Mouse (Mus musculus): Measurements from ENCODE around the gene Edar.
"Not testable (repeated sequence)": the region's sequence is repeated elsewhere in the genome, so short reads cannot be mapped to it uniquely, and the experiment has no call there.

The Edar gene

DNA sequence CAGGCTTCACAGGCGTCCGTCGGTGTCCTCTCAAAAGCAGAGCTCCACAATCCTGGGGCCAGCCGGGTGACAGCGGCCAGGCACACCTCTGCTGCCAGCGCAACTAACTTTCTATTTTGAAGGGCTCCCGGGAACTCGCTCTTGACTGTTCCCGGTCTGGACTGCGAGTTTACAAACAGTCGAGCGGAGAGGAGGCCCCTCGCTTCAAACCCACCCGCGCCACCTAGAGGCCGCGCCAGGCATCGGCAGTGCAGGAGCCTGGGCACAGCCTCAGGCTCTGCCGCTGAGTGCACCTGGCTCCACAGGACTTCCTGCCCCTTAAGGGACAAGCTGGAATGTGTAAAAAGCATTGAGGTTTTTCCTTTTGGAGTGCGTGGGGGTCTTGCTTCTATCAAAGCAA is at the start of gene Edar:
TSS of gene Edar (minus strand) at position 122 of the 400 bp plus-strand sequence.
- peak; percentile 17 for DNase-seq (ENCODE audit: low read depth, low spot score)

DNA sequence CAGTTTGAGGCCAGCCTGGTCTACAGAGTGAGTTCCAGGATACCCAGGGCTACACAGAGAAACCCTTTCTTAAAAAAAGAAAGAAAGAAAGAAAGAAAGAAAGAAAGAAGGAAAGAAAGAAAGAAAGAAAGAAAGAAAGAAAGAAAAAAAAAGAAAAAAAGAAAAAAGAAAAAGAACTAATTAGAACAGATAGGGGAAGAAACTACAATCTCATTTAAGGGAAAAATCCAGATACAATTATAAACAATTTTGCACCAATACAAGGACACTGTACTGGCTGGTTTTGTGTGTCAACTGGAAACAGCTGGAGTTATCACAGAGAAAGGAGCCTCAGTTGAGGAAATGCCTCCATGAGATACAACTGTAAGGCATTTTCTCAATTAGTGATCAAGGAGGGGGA is 42.7 kb upstream of the Edar start, which contains the start of gene Gm17542:
TSS of gene Gm17542 (minus strand) at position 101 of the 400 bp plus-strand sequence.
- not testable (repeated sequence) for DNase-seq (ENCODE audit: low read depth, low spot score)

DNA sequence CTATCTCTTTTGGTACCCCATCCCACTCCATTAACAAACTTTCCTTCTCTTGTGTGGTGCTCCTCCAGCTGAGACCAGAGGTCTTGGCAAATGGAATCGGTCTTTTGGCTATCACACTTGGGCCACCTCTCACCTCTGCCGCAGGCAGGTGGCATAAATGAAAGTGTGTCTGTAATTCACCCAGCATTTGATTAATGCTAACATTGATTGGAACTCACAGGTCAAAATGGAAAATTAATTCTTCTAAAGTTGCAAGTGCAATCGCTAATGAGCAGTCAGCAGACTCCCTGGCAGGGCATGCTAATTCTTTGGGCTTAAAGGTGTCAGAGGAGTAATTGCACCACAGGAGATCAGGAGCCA is 39.3 kb upstream of the Edar start:
- DNase-seq (ENCODE audit: low read depth, low spot score): no peak

DNA sequence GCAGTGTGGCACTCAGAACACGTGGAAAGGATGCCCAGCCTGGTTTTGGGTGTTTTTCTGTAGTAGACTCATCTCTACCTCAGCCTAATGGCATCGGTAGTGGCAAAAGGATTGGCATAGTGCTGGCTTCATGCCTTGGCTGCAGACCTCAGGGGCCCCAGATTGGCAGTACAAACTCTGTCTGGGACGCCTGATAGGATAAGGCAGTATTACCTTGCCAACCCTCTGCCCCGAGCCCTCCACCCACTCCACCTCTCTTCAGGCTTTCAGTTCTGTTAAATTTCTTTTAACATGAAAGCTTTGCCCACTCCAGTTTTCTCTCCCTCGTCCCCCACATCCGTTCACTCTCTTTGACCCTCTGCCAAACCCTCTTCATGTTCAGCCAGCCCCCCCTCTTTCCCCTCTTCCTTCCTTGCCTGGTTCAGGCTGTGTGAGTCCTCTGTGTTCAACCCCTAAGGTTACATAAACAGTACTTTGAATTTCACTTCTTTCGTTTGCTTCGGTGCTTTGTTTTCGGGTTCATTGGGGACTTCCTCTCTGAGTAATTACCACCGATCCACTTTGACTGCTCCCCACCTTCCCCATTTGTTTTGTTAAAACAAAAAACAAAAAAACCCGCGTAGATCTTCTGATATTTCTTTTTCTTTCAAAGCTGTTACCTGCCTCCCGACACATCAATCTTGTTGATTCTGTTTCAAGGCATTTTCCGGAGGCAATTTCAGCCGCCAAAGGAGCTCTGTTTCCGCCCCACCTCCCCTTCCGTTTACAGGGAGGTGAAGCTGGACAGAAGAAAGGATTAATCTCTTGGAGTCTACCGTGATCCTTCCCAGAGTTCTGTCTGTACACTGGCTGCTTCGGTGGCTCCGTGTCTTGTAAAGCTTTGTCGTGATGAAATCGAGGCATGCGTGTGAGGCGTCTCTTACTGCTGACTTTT is 38.7 kb upstream of the Edar start:
- no peak for DNase-seq (ENCODE audit: low read depth, low spot score)

DNA sequence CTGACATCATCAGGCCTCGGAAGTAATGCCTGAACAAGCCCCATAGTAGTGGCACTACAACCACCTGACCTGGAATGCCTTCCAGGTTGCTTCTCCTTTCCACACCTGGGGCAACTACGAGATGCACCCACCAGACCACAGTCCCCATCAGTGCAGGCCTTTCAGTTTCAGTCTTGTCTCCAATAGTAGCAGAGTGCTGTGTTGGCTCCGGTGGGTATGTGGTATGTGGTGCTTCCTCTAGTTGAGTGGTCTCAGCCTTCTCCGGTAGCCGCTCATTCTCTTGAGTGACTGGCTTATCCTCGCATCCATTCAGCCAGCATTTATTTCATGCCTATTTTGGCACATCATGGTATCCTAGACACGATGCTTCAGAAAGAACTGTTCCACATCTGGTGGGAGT is 37.8 kb upstream of the Edar start:
- no peak for DNase-seq (ENCODE audit: low read depth, low spot score)

DNA sequence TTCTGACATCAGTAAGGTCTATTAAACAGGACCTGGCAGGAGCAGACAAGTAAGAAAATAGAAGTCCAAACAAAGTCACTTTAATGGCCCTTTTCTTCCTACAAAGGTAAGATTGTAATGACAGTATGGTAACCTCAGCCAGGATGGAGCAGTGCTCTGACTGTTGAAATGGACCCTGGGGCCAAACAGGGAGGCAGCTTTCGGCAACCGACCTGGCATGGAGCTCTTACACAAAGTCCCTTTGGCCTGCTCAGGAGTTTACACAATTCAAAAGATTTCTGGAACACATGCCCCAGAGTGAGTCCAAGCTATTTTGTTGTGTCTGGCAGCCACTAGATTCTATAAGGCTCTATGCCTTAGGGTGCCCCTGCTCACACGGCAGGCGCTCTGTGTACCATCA is 33.6 kb upstream of the Edar start:
- no peak for DNase-seq (ENCODE audit: low read depth, low spot score)

DNA sequence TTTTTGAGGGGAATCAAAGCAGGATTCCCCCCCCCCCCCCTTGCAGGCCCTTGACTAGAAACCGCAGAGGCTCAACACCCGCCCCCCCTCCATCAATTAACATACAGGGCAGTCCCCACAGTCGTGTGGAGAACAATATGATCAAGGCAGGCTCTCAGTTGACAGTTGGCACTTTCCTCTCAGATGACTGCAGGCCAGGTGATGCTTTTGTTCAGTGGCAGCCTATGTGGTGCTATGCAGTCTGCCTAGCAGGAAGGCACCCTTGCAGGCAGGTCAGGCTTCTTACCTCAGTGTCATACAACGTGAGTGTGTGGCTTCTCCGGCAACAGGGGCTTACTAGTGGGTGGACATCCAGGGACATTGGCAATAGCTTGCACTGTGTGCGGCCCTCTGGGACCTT is 25.1 kb upstream of the Edar start:
- DNase-seq (ENCODE audit: low read depth, low spot score): no peak

DNA sequence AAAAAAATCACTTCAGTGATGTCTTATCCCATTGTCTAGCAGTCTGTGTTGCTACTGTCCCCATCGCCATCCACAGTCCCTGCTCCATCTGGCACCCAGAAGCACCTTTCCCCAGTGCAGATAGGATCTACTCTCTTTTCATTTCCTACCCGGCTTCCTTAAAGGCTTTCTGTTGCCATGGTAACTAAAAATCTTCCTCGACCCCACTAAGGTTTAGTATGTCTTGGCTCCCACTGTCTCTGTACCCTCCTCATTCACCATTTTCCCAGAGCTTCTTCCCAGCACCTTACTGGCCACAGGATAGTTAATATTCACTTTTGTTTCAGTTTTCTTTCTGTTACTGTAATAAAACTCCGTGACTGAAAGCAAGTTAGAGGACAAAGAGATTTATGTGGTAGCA is 24.7 kb upstream of the Edar start:
- no peak for DNase-seq (ENCODE audit: low read depth, low spot score)

DNA sequence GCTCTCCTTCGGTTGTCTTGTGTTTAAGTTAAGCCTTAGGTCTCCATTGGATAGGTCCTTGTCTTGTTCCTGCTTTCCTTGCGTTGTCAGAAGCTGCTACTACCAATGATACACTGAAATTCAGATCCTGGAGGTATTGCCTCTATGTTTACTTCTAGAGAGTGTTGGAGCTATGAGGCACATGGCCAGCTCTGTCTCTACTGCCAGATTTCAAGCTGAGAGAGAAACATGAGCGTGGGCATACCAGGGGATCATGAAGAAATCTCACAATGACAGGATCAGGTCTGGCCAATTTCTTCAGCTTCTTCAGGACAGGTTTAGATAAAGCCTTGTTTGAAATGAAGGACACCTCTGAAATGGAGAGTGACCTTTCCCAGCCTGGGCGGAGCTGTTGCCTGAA is 23.5 kb upstream of the Edar start:
- DNase-seq (ENCODE audit: low read depth, low spot score): no peak

DNA sequence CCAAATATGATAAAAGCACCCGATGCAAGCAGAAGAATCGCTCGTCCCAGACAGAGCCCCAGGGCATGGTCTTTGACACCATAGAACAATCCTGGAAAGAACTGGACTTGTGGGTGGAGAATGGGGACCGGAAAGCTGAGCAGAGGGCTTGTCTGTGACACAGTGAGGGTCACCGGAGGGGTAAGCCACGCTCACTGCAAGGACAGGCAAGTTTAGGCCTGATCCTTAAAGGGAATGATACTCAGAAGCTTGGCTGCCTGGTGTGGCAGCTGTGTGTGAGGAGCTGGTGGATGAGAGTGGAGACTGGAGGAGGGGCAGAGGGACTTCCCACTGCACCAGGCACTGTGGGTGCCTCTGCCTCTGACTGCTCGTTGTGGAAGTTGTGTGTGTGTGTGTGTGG is 15.6 kb upstream of the Edar start:
- DNase-seq (ENCODE audit: low read depth, low spot score): no peak

DNA sequence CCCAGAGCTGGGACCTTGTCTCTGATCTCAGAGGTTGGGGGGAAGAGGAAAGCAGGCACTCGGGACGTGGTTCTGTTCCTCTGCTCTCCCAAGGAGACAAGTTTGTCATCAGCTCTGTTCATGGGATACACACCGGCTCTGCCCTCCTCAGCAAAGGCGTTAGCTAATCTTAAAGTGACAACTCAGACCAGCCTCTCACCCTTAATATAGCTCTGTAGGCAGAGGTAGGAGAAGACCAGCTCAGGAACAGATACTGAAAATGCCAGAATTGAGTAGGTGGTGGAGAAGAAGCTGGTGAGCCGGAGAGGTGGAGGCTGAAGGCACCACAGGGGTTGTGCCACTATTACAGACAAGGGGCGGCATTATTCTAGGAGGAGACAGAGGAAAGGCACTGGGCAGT is 3.8 kb upstream of the Edar start:
- DNase-seq (ENCODE audit: low read depth, low spot score): no peak

DNA sequence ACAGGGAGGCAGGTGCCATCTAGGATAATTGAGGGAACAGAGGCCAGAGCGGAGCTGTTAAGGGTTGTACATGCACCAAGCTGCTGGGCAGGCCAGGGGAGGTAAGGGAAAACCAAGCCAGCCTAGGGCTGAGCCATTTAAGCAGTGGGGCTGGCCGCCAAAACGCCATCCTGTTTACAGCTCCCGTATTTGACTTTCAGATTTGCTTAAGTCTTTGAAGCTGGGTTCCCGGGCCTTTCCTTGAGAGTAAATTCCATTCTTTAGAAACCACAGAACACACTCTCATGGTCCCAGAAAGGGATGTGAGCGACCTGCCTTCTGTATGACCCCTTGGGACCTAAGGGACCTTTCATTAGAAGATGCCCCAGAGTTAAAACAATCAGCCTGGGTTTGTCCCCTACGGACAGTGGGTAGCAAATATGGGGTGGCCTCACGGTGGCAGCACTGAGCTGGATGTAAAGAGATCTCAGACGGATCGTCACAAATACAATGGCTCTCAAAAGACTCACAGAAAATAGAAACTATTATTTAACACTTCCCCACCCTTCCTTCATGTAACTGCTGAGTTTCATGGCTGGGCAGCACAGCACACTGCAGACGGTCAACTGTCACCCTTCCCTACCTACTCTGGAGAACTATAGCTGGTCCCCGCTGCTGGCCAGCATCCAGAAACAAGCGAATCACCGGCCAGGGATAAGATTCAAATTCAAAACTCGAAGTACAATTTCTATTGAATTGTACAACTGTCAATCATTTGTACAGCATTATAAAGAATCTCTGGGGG is 2.0 kb downstream of the Edar start:
- DNase-seq (ENCODE audit: low read depth, low spot score): peak; percentile 78

DNA sequence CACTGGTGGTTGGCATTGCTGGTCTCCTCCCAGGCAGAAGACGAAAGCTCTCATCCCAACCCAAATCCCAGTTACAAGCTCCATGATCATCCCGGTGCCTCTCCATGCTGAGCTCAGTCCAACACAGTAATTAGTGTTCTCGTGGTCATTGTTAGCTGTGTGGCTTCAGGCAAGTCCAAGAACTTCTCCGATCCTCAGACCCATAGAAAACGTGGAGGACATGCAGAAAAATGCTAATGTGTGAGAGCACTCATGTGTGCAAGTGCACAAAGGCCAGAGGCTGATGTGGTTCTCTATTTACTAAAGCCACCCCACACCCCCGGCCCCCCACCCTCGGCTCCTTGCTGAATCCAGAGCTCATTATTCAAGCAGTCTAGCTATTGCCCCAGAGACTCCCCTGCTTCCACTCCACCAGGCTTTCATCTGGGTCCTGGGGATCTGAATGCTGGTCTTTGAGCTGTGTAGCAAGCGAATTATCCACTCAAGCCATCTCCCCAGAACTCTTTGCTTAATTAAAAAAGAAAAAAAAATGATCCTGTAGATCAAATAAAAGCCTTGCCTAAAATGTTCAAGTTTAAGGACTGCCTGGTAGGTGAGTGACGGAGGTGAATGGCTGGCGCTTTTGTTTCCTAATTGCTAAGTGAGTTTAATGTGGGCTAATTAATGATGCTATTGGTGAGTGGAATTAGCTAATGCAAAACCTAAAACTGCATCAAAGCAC is 2.7 kb downstream of the Edar start:
- no peak for DNase-seq (ENCODE audit: low read depth, low spot score)

DNA sequence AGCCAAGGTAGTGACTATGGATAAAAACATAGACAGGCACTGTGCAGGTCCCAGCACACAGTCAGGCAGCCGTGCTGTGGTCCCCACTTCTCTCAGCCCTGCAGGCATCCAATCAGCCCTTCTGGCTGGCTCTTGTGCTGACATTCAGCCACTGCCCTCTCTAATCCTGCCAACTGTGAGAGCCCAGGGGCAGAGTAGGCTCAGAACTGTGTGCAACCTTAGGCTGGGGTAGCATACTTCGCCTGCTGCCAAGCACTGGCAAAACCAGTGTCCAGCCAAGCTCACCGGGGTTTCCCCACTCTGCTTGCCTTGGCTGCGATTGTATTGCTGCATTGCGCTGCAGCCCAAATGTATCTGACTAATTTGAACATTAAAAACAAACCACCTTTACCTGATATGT is 11.6 kb downstream of the Edar start:
- no peak for DNase-seq (ENCODE audit: low read depth, low spot score)

DNA sequence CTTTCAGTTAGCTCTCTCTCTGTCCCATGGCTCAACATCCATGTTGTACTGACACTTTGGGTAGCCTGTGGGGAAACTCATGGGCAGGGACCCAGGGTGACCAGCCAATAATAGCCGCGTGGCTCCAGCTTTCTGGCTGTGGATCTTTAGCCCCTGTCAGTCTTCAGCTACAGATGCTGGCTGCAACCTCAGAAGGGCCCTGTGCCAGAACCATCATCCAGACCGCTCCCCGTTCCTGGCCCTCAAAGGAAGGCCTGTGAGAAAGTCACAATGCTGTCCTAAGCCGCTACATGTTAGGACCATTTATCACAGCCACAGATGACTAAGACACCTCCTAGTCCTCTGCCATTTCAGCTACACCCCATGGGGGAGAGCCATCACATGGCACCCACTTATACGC is 12.0 kb downstream of the Edar start:
- DNase-seq (ENCODE audit: low read depth, low spot score): no peak

DNA sequence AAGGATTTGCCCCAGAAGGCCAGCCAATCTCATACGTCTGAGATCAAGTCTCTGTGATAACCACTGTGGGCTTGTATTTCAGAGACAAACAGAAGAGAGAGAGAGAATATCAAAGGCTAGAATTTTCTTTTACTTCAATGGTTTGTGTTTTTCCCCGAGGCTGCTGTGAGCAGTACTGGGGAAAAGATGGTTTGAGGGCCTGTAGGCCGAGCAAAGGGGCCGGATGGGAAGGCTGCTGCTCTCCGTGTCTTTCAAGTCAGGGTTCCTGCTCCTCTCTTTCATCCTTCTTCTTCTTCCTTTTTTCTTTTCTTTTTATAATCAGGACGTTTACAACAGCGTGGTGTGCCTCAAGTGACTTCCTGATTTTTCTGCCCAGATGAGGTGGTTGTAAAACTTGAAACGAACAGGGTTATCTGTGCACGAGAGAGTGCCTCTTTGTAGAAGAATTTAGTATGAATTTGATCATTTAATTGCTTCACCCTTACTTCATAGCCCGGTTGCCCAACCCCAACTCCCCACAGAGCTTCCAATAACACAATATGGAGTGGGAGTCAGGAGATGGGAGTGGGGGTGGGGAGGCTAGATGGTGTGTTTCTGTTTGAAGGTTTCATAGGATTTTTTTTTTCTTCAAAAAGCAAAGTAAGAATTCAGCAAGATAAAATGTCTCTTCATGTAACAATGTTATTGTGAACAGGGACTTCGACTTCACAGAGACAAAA is 16.0 kb downstream of the Edar start:
- DNase-seq (ENCODE audit: low read depth, low spot score): no peak

DNA sequence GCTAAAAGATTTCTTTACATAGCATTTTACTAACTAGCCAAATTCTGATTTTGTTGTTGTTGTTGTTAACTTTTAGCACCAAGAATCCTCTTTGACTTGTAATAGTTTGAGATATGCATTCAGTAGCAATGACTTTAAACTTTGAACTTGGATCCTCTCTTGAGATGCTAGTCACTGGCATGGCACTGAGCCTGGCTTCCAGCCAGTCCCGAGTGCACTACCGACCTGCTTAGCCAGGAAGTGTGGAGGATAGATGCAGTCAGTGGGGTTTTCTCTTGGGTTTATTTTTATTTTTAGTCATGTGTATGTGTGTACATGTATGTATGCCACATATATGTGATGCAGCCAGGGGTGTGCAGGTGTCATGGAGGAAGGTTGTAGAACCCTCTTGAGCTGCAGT is 17.7 kb downstream of the Edar start:
- no peak for DNase-seq (ENCODE audit: low read depth, low spot score)

DNA sequence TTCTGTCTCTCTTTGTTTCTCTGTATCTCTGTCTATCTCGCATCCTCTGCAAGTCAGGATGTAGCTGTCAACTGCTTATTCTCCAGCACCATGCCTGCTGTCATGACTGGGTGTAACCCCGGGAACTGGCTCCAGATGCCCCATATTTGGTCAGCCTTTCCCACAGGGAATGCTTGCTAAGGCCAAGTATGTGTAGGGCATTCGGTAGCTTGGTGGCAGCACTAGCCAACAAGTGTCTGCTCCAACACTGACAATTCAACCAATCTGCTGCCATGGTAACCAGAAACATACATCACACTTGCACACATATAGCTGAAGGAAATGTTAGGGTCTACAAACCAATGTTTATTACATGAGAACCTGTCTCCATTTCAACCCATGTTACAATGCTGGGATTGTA is 21.8 kb downstream of the Edar start:
- no peak for DNase-seq (ENCODE audit: low read depth, low spot score)

DNA sequence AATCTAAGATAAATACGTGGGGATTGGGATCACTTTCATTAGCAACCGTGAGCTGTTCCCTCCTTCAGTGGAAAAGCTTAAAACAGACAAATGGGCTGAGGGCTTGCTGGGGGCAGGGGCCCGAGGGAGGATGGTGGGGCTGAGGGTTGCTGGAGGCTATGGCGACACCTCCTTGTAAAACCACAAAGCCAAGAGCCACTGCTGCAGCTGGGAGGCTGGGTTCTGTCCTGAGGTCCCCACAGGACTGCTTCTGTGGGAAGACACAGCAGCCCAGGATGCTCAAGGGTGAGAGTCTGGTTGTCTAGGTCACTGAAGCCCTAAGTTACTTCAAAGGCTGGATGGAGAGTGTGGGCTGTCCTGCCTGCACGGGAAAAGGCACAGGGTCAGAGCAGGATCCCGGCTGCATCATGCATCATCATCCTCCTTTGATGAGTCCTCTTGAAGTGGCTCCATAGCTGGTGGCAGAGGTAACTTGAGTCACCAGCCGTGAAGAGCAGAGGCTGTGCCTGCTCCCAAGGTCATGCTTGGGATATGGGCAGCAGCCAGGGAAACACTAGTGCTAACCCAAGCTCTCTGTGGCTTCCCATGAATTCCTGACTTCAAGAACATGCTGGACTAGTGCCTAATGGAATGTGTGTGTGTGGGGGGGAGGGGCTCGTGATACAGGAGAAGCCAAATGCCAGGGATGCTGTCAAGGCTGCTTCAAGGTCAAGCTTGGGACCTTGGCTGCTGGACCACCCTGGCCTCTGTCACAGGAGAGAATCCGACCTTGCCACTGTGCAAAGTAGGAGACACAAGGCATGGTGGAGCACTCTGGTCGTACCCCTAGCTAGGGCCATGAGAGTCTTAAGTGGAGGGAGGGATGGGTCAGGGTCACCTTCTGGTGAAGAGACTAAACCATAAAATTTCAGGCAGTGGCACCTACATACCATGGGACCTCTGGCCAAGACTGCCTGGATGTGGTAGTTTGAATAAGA is 22.7 kb downstream of the Edar start:
- peak; percentile 13 for DNase-seq (ENCODE audit: low read depth, low spot score)

DNA sequence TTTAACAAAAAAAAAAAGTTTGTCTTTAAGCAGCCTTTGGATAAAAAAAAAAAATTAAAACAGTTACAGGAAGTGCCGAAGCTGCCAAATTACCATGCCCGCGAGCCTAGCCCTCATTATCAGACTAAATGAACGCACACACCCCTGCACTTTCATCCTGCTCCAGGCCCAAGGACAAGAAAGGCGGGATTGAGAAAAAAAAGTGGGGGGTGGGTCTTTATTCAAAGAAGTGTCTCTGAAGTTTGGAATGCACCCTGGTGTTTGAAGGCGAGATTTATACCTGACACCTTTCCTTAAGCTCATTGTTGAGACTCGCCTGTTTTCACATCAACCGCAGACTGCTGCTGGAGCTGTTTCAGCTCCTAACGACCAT is 23.4 kb downstream of the Edar start:
- no peak for DNase-seq (ENCODE audit: low read depth, low spot score)
